Mouse (Mus musculus): Measurements from ENCODE around the gene Canx. TPM values are rescaled to one million over a fixed set of nuclear protein-coding genes. Genes with fewer than 3 reads are reported as not detected.

The Canx gene
- polyA plus RNA-seq, 1 experiment from 2014 or later = 266 TPM

DNA sequence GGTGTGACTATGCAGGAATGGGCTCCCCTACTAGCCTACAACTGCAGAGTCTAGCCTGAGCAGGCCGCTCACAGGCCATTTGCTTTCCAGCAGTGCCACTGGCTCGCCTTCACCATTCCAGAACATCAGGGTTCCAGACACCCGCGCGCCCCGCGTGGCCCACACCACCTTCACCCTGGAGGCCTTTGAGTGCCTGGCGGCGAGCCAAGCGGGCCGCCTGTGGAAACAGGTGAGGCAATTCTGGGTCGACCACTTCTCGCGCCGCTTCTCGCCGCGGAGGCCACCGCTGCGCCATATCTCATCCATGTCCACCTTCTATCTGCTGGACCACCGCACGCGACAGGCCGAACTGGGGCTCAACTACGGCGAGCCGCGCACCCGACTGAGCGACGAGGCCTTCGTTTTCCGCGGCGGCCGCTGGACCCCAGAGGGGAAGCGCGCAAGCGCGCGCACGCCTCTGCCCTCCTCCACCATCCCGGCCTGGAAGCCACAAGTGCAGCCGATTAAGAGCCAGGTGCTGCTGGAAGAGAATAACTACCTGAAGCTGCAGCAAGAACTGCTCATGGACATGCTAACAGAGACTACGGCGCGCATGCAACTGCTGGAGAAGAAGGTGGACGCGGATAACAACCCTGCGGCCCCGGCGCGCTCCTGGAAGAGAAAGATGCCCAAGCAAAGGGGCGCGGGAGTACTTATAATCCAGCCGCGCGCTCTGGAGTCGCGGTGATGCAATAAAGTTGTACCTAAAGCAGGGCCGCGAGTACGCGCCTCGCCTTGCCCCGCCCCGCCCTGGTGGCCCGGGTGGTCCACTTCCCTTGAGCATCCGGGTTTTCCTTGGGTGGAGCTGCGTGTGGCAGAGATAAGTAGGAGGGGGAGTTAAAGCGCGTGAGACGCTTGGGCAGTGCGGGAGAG is 33.7 kb upstream of the Canx start:
- H3K36me3 ChIP-seq (replicated peaks) = no peaks in the 10 kb centered on the region
- H3K9ac ChIP-seq = peak overlapping the region; percentile 61
- H3K4me3 ChIP-seq = peak overlapping the region; percentile 51
- WGBS = 2% methylated on average over 74 of the region's 74 CpGs
- H3K4me1 ChIP-seq = peaks cover 2% of the 10 kb centered on the region; the same call in 1 of the 2 replicates
- peak overlapping the region; percentile 72 for H3K27ac ChIP-seq
- H3K27me3 ChIP-seq (replicated peaks) = no peaks in the 10 kb centered on the region
- peak overlapping the region; percentile 64 for H3K4me2 ChIP-seq
- ATAC-seq (replicated peaks) = peak; percentile 78
- H3K9me3 ChIP-seq = no peaks in the 10 kb centered on the region

DNA sequence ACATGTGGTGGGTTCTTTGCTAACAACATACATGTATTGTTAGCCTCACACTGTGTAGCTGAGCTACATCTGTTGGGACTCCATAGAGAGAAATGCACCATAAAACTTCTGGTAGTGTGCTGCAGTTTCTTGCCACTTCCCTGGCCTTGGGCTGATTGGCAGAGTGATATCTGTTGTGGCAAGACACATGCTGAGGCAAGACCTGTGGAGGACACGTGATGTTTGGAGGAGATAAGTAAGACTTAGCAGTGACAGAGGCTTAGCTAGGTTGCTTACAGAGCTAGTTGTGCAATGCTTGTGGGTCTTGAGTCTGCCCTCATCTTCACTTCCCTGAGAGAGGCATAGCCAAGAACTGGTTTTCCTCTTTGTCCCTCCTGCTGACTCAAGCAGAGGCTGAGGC is 29.9 kb upstream of the Canx start:
- Histone ChIP-seq H3K27ac (no peak overlapping the region), H3K4me3 (no peak overlapping the region), H3K4me2 (no peak overlapping the region), H3K9ac (no peak overlapping the region), H3K27me3 (replicated peaks) (no peaks in the 10 kb centered on the region), H3K9me3 (no peaks in the 10 kb centered on the region), H3K4me1 (peaks cover 2% of the 10 kb centered on the region; the same call in 1 of the 2 replicates), H3K36me3 (replicated peaks) (no peaks in the 10 kb centered on the region)
- WGBS = 79% methylated on average over 1 of the region's 1 CpGs
- no peak for ATAC-seq (replicated peaks)

DNA sequence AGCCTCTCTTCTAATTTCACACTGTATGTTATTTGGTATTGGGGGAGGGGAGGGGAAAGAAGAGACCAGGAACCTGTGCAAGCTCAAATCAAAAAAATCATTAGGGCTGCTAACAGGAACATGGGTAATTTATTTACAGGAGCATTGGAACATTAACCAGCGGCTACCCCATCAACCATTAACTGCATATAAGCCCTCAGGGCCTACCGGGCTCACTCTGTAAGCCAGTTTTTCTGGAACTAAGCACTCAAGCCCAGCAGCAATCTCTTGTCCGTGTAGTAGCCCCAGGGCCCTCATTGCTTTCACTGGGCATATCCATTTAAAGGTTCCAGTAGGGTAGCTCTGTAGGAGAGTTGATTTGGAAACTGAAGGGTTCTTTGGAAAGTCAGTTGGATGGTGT is 29.4 kb upstream of the Canx start:
- Histone ChIP-seq H3K4me1 (peaks cover 2% of the 10 kb centered on the region; the same call in 1 of the 2 replicates), H3K27ac (no peak overlapping the region), H3K9ac (no peak overlapping the region), H3K4me2 (no peak overlapping the region), H3K36me3 (replicated peaks) (no peaks in the 10 kb centered on the region), H3K27me3 (replicated peaks) (no peaks in the 10 kb centered on the region), H3K9me3 (no peaks in the 10 kb centered on the region), H3K4me3 (no peak overlapping the region)
- WGBS = 74% methylated on average over 3 of the region's 3 CpGs
- ATAC-seq (replicated peaks) = no peak

DNA sequence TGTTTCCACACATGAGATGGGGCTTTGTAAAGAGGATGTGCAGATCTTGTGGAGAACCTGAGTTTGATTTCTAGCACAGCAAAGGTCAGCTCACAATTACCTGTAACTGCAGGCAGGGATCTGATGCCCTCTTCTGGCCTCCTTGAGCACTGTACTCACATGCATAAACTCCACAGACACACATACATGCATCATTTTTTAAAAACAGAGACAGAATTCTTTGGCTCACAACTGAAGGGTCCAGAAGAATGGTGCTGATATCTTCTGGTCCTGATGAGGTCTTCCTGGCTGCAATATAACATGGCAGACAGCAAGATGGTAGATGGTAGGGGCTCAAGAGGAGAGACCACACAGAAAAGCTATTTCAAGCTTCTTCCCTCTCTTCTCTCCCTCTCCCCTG is 28.7 kb upstream of the Canx start, which contains the start of gene Cby3:
Gene Cby3 (plus strand): TSS at position 301 of the 400 bp plus-strand sequence.
- Histone ChIP-seq H3K36me3 (replicated peaks) (no peaks in the 10 kb centered on the region), H3K27ac (no peak within 1 kb of the TSS), H3K4me3 (no peak within 1 kb of the TSS), H3K27me3 (replicated peaks) (no peaks in the 10 kb centered on the region), H3K9me3 (no peaks in the 10 kb centered on the region), H3K9ac (no peak within 1 kb of the TSS), H3K4me1 (peaks cover 2% of the 10 kb centered on the region; the same call in 1 of the 2 replicates), H3K4me2 (no peak within 1 kb of the TSS)
- ATAC-seq (replicated peaks) = no peak

DNA sequence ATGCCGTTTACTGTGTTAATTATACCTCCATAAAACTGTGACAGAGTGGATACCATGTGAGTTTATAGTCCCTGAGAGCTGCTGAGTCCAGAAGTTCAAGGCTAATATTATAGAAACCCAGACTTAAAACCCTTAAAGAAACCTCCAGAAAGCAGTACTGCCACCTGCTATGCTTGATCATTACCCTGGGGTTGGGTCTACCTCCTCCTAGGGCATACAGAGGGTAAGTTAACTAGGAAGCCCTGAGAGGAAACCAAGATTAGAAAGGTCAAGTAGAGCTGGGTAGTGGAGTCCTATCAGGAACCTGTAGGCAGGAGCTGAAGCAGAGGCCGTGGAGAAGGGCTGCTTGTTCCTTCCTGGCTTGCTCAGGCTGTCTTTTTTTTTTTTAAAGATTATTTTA is 26.7 kb upstream of the Canx start:
- no peak overlapping the region for H3K27ac ChIP-seq
- no peak overlapping the region for H3K9ac ChIP-seq
- H3K4me2 ChIP-seq = no peak overlapping the region
- no peaks in the 10 kb centered on the region for H3K4me1 ChIP-seq
- no peak for ATAC-seq (replicated peaks)
- 87% methylated on average over 2 of the region's 2 CpGs for WGBS
- H3K36me3 ChIP-seq (replicated peaks) = no peaks in the 10 kb centered on the region
- no peak overlapping the region for H3K4me3 ChIP-seq
- H3K9me3 ChIP-seq = no peaks in the 10 kb centered on the region
- H3K27me3 ChIP-seq (replicated peaks) = no peaks in the 10 kb centered on the region

DNA sequence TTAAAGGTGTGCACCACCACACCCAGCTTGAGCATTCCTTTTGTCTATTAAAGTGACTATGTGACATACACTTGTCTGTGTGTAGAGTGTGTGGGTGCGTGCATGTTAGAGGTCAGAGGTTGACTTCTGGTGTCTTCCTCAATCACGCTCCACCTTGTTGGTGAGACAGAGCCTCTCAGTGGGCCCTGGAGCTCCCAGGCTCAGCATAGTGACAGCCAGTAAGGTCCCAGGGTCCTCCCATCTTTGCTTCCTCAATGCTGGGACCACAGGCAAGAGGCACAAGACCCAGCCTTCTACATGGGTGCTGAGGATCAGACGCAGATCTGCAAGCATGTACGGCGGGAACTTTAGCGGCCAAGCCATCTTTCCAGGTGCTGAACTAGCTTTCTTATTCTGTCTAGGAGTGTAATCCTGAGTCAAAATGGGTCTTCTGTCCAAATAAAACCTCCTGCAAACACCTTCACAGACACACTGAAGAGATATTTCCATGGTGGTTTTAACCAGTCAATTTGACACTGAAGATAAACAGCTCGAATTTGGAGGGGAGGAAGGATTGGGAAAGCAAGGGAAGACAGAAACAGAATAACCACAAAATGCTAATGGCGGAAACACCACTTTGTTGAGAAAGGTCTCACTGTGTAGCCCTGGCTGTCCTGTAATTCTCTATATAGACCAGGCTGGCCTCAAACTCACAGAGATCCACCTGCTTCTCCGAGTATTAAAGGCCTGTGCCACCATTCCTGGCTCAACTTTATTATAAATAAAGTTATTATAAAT is 21.0 kb upstream of the Canx start:
- Histone ChIP-seq H3K9me3 (no peaks in the 10 kb centered on the region), H3K36me3 (replicated peaks) (no peaks in the 10 kb centered on the region), H3K4me3 (no peak overlapping the region), H3K27me3 (replicated peaks) (no peaks in the 10 kb centered on the region), H3K27ac (no peak overlapping the region), H3K4me2 (no peak overlapping the region), H3K4me1 (no peaks in the 10 kb centered on the region), H3K9ac (no peak overlapping the region)
- 89% methylated on average over 9 of the region's 9 CpGs for WGBS
- ATAC-seq (replicated peaks) = no peak

DNA sequence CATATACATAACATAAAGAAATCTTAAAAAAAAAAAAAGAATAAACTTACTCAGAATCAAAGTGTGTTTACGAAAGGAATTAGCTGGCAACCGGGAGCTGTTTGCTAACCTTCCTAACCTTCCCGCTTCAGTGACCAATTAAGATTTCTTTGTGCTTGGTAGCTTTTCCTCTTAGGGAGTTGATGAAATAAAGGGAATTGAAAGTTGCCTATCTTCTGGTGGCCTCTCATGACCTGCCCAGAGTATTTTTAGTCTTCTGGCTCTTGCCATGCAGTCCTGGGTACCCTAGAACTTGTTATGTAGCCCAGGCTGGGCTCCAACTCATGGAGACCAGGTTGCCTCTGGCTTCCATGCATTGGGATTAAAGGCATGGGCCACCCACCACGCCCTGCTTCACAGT is 20.0 kb upstream of the Canx start:
- Histone ChIP-seq H3K9ac (no peak overlapping the region), H3K4me3 (no peak overlapping the region), H3K36me3 (replicated peaks) (no peaks in the 10 kb centered on the region), H3K27ac (no peak overlapping the region), H3K27me3 (replicated peaks) (no peaks in the 10 kb centered on the region), H3K4me2 (no peak overlapping the region), H3K4me1 (no peaks in the 10 kb centered on the region), H3K9me3 (no peaks in the 10 kb centered on the region)
- WGBS = 70% methylated on average over 4 of the region's 4 CpGs
- ATAC-seq (replicated peaks) = no peak

DNA sequence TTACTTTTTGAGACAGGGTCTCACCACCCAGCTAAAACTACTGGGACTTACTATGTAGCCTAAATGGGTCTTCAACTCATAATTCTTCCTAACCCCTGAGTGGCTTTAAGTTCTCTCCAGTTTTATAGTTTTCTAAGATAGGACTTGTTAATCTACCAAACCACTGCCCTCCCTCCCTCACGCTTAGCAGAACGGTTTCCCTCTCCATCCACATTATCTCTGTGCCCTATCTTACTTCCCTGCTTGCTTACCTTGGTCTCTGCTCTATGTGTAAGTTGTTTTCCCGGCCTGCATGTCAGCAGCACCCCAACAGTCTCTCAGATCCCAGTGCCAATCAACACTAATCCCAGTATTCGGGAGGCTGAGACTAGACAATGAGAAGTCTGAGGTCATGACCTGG is 11.4 kb upstream of the Canx start:
- Histone ChIP-seq H3K4me1 (no peaks in the 10 kb centered on the region), H3K4me2 (no peak overlapping the region), H3K36me3 (replicated peaks) (no peaks in the 10 kb centered on the region), H3K27me3 (replicated peaks) (no peaks in the 10 kb centered on the region), H3K9ac (no peak overlapping the region), H3K4me3 (no peak overlapping the region), H3K9me3 (no peaks in the 10 kb centered on the region), H3K27ac (no peak overlapping the region)
- 57% methylated on average over 4 of the region's 4 CpGs for WGBS
- ATAC-seq (replicated peaks) = no peak

DNA sequence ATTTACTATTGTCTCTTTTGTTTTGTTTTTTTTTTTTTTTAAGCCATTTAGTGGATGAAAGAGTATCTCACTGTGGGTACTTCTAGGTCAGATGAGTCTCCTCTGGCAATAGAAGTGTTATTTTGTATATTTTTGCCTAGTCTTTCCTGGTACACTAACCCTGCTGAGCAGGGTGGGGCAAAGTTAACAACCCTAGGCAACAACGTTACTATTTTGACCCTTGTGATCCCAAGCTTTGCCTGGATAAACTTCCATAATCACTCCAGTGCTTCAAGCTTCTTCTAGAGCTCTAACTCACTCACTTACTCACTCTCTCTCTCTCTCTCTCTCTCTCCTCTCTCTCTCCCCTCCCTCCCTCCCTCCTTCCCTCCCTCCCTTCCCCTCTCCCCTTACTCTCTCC is 10.7 kb upstream of the Canx start:
- Histone ChIP-seq H3K4me2 (no peak overlapping the region), H3K4me1 (no peaks in the 10 kb centered on the region), H3K9ac (no peak overlapping the region), H3K4me3 (no peak overlapping the region), H3K27me3 (replicated peaks) (no peaks in the 10 kb centered on the region), H3K27ac (no peak overlapping the region), H3K36me3 (replicated peaks) (no peaks in the 10 kb centered on the region), H3K9me3 (no peaks in the 10 kb centered on the region)
- ATAC-seq (replicated peaks) = no peak
- 53% methylated on average over 1 of the region's 1 CpGs for WGBS

DNA sequence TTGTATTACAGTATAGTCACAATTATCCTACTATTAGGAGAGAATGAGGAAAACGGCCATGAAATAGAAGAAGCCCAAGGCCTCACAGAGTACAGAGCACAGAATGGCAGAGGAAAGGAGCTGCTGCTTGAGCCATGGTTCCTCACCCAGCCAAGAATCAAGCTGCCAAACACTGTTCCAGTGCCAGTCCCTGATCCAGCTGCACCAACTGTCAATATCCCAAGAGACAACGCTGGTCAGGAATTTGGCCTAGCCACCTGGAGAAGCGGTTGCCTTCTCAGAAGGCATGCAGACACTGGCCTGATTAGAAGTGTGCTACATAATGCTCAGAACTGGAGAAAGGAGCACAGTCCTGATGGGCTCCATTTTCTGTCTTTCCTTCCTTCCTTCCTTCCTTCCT is 7.7 kb upstream of the Canx start:
- Histone ChIP-seq H3K9me3 (no peaks in the 10 kb centered on the region), H3K27me3 (replicated peaks) (no peaks in the 10 kb centered on the region), H3K27ac (no peak overlapping the region), H3K36me3 (replicated peaks) (no peaks in the 10 kb centered on the region), H3K4me2 (no peak overlapping the region), H3K4me3 (no peak overlapping the region), H3K9ac (no peak overlapping the region), H3K4me1 (no peaks in the 10 kb centered on the region)
- 95% methylated on average over 3 of the region's 3 CpGs for WGBS
- no peak for ATAC-seq (replicated peaks)

DNA sequence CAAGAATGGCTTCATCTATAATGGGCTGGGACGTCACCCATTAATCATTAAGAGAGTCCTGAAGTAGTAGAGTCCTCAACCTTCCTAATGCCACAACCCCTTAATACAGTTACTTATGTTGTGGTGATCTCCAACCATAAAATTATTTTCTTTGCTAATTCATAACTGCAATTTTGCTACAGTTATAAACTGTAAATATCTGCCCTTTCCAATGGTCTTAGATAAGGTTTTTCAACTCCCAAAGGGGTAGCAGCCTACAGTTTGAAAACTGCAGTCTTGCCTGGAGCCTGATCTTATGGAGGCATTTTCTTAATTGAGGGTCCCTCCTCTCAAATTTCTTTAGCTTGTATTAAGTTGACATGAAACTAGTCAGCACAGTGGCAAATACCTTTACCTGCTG is 3.9 kb upstream of the Canx start:
- no peaks in the 10 kb centered on the region for H3K27me3 ChIP-seq (replicated peaks)
- no peak overlapping the region for H3K4me2 ChIP-seq
- H3K36me3 ChIP-seq (replicated peaks) = no peaks in the 10 kb centered on the region
- peaks cover 12% of the 10 kb centered on the region for H3K4me1 ChIP-seq
- H3K9ac ChIP-seq = no peak overlapping the region
- H3K27ac ChIP-seq = no peak overlapping the region
- ATAC-seq (replicated peaks) = no peak
- WGBS = 93% methylated on average over 1 of the region's 1 CpGs
- no peaks in the 10 kb centered on the region for H3K9me3 ChIP-seq
- no peak overlapping the region for H3K4me3 ChIP-seq

DNA sequence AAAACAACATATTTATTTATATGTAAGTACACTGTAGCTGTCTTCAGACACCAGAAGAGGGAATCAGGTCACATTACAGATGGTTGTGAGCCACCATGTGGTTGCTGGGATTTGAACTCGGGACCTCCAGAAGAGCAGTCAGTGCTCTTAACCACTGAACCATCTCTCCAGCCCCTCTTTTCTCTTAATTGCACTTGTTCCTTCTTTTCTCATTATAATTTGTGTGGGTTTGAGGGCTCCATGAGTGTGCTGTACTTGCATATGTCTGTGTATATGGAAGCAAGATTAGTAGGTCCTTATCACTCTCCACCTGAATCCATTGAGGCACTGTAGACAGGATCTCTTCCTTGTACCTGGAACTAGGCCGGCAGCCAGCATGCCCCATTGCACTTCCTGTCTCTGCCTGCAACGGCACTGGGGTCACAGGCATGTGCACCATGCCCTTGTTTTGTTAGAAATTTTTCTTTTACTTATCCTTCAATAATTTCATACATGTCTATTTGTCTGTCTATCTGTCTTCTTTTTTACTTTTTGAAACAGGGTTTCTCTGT is 2.7 kb upstream of the Canx start:
- Histone ChIP-seq H3K27ac (no peak overlapping the region), H3K9ac (no peak overlapping the region), H3K36me3 (replicated peaks) (no peaks in the 10 kb centered on the region), H3K4me1 (peaks cover 24% of the 10 kb centered on the region), H3K9me3 (no peaks in the 10 kb centered on the region), H3K4me3 (no peak overlapping the region), H3K27me3 (replicated peaks) (no peaks in the 10 kb centered on the region), H3K4me2 (no peak overlapping the region)
- WGBS = 84% methylated on average over 3 of the region's 3 CpGs
- no peak for ATAC-seq (replicated peaks)
